Mouse (Mus musculus) NIH3T3 (cell line): ENCODE results near the gene Tomm40.

Experiments
- DNase-seq: peaks from one replicate; pipeline ENCODE4 v3.0.0-alpha.2; 2012; ENCODE audit warnings: low read depth

Tomm40 gene

GRCm38 (mm10) chr7:19686521-19686920, 28.7 kb downstream of the Tomm40 start:
- no peak for DNase-seq

- no peak for DNase-seq
Measured at GRCm38 (mm10) chr7:19685374-19685773, 29.9 kb downstream of the Tomm40 start.

- peak; percentile 49 for DNase-seq
Measured at GRCm38 (mm10) chr7:19683771-19684201, 31.5 kb downstream of the Tomm40 start.

GRCm38 (mm10) chr7:19682979-19683378, 32.3 kb downstream of the Tomm40 start:
- no peak for DNase-seq

DNA sequence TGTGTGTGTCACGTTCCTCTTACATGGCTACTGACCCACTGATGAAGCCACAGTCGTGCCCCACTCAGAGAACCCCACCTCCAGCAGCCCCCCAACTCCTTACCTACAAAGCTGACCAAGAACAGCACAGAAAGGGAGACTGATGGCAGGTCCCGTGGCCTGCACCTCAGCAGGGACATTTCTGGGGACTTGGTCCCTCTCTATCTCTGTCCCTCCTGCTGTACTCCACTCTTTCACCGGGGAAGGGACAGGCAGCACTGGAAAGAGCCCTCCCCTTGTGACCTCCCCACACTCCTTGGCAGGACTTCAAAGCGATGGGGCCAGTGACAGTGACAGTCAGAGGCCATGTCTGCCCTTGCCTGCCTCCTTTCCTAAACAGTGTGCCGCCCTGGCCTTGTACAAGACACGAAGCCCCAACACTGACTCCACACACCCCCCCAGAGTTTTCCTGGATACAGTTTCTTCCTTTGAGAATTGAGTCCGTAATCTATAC, 34.0 kb downstream of the Tomm40 start, which contains the start of the genes Gm44805 and Apoc4:
TSS of gene Gm44805 (minus strand) at position 222 of the 493 bp plus-strand sequence.
TSS of gene Apoc4 (minus strand) at position 278 of the 493 bp plus-strand sequence.
- no peak for DNase-seq

- no peak for DNase-seq
Measured at GRCm38 (mm10) chr7:19680702-19681101, 34.5 kb downstream of the Tomm40 start.

DNA sequence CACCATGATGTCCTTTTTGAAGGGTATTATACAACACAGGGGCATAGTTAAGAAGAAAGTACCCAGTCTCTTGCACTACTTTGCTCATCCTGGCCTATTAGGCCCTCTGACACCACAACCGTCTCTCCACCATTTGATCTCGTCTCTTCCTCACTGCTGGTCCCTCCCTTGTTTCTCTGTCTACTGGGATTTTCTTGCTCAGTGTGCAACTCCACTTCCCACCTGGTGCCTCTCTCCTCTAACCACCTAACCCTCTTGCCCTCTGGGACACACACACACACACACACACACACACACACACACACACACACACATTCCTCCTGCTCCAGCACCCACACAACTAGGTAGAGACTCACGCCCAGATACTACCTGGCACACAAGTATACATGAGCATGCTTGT, 36.3 kb downstream of the Tomm40 start:
- no peak for DNase-seq

- DNase-seq, result no peak
Measured at GRCm38 (mm10) chr7:19677872-19678271, 37.4 kb downstream of the Tomm40 start, which contains the start of gene Apoc2. Apoc2 (minus strand) TSS chr7:19677941.

DNA sequence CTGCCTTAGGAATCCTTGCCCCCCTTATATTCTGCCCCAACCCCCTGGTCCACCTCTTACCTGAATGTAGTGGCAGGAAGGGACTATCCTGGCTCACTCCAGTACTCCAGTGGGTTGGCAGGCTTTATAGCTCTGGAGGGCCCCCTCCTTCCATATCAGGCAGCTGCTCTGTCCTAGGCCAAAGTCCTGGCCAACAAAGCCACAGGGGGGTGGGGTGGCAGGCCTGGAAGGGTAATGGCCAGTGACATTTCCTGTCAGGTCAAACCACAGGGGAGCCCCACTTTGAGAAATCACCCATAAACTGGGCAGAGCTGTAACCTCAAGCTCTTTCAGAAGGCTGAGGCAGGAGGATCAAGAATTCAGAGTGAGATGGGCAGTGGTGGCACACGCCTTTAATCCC, 38.6 kb downstream of the Tomm40 start:
- no peak for DNase-seq

DNA sequence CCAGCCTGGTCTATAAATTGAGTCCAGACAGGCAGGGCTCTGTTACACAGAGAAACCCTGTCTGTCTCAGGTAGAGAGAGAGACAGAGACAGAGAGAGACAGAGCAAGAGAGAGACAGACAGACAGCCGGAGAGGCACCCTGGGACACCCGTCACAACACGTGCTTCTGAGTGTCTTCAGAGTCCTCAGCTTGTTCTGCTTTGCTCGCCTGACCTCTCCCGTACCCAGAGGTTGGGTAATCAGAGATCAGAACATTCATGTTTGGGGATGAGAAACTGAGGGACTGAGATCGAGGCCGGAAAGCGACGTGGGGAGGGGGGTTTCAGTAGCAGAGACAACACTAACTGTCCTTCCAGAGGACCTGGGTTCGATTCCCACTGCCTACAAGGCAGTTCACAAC, 39.4 kb downstream of the Tomm40 start:
- no peak for DNase-seq

DNA sequence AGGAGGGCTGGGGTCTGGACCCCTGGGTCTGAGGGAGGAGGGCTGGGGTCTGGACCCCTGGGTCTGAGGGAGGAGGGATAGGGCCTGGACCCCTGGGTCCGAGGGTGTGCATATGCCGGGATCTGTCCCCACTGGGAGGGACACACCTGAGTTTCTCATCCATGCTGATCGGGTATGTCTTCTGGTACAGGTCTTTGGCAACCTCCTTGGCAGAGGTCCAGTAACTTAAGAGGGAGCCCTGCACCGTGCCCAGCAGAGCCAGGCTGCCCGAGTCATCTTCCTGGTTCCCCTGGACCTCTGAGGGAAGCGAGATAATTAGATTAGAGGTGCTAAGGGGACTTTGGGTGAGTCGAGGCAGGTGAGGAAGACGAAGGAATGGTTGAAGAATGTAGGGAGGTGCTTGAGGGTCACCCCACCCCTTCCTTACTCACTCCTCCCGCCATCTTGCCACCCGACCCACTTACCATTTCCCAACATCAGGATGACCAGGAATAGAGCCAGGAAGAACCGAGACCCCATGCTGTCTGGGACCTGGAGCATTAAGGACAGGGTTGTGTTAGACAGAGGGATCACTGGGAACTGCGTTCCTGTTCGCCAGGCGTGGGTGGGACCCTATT, 42.0 kb downstream of the Tomm40 start:
- DNase-seq, result peak; percentile 21

GRCm38 (mm10) chr7:19671511-19671910, 43.7 kb downstream of the Tomm40 start:
- DNase-seq, result no peak

- DNase-seq, result peak; percentile 97
Measured at GRCm38 (mm10) chr7:19668947-19669721, 46.1 kb downstream of the Tomm40 start.

DNA sequence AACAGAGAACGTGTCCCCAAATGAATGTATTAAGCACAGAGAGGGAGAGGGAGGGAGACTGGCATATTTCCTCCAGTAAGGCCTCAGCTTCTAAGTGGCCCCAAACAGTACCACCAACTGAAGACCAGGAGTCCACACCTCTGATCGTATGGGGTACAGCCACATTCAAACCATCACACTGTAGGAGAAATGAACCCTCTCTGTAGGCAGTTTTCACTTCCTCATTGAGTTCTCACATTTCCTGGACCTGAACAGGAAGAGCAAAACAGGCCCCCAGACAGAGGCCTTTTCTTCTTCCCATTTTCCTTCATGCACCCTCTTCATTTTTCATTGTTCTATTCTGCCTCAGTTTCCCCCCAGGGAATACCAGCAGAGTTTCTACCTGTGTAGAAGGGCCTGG, 47.8 kb downstream of the Tomm40 start:
- no peak for DNase-seq

DNA sequence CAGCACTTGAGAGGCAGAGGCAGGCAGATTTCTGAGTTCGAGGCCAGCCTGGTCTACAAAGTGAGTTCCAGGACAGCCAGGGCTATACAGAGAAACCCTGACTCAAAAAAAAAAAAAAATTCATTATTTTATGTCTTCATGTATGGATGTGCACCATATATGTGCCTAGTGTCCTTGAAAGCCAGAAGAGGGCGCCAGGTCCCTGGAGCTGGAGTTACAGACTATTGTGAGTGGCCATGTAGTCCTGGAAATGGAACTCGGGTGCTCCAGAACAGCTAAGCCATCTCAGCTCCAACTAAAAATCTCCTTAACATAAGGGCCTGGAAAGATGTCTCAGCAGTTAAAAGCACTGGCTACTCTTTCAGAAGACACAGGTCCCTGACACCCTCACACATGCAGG, 48.5 kb downstream of the Tomm40 start:
- DNase-seq, result peak; percentile 53

- peak; percentile 98 for DNase-seq
Measured at GRCm38 (mm10) chr7:19664955-19665841, 50.0 kb downstream of the Tomm40 start, which contains the start of gene Clptm1. Clptm1 (minus strand) TSS chr7:19665033.

- no peak for DNase-seq
Measured at GRCm38 (mm10) chr7:19664455-19664954, 50.7 kb downstream of the Tomm40 start.

DNA sequence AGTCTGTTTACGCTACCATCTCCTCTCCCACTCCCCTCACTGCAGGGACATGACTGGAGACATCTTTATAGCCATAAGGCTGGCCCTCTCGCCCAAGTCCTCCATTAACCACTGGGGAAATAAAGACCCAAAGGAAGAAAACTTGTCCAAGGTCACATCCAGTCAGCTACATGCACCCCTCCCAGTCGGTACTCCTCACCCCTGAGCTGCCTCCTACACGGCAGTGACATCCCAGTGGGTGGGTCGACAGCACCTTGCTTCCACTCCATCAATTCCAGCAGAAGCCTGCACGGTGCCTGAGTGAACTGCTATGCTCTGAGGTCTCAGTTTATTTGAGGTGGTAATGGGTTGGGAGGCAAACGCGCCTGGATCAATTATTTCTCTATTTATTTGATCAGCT, 51.3 kb downstream of the Tomm40 start:
- DNase-seq, result no peak

GRCm38 (mm10) chr7:19652614-19653013, 62.6 kb downstream of the Tomm40 start:
- DNase-seq, result no peak
